Mouse (Mus musculus) v-Abl transformed pro-B cells (cell line): Measurements from ENCODE around the gene Ndrg2.

Experiments
- in situ Hi-C, 2 experiments: fragments of 400-800 bp; cut with MboI; formaldehyde crosslinking; loops; one replicate each; pipeline ENCODE4 v1.15.1; 2025; ENCODE audit not compliant: unreplicated experiment in 2 of 2

The Ndrg2 gene

DNA sequence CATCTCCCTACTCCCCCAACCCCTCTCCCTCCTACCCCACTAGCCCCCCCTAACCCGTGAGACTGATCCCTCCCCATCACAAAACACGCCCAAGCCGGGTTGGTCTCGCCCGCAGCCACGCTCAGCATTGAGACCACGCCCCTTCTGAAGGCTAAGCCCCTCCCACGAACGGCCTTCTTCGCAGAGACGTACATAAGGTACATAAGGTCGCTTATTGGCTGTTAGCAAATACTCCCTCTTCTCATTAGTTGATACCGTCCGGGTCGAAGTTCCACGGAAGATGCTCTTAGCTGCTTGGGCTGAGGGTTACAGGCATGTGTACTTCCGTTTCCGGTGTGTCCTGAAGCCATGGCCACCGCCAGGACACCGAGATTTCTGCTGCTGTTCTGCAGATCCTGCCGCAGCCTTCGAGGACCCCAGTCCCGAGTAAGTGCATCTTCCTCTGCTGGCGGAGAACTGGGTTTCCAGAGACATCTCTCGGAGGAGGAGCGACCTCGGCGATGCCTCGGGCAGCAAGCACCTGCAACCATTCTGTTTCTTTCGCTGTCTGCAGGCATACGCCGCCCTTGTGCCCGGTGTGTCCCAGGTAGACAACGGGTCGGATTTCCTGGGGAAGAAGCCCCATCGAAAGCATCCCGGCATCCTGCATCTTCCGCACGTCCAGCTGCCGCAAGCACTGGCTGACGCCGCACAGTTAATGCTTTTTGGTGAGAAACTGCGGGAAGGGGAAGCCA, 29.2 kb downstream of the Ndrg2 start, which contains the start of gene Mettl17:
Gene Mettl17 (plus strand): TSS at position 245 of the 734 bp plus-strand sequence.
- in situ Hi-C loops = loop anchor here in 1 of 2 experiments (25.0 kb wide), 1 partner anchor 1097 kb away; the partner anchor contains the start of gene Ttc5

DNA sequence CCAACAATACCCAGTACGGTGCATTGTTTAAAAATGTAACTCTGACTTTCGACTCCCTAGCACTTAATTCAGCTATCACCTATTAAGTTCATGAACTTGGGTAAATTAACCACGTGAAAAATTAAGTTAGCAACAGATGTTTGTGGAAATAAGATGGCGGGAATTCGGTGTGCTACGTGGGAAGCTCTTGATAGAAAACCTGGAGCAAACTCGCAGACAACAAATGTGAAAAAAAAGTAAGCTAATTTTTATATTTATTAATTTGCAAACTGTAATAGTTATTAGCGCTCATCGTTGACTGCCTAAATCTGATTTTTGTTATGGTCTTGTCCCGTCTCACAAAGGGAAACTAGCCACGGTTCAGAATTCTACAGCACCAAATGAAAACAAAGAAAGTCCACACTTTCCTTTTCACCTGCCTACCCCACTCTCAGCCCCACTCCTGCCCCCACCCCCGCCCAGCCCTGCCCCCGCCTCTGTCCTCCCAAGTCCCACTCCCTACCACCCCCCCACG, 29.9 kb downstream of the Ndrg2 start:
- in situ Hi-C loops = loop anchor here in 1 of 2 experiments (25.0 kb wide), 1 partner anchor 1097 kb away; the partner anchor contains the start of gene Ttc5

DNA sequence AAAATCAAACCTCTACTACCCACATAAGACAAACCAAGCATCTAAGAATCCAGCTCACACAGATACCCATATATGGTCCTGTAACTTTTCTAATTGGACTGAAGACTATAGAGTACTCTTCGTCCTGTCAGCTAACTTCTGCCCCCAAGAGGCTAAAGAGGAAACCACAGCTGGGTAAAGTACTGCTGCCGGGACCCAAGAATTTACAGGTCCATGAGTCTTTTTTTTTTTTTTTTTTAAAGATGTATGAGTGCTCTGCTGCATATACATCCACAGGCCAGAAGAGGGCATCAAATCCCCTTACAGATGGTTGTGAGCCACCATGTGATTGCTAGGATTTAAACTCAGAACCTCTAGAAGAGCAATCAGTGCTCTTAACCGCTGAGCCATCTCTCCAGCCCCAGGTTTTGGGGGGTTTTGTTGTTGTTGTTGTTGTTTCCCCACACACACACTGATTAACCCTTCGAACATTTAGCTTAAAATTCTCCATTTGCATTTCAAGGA, 30.4 kb downstream of the Ndrg2 start:
- in situ Hi-C loops = loop anchor here in 1 of 2 experiments (25.0 kb wide), 1 partner anchor 1096 kb away; the partner anchor contains the start of gene Ttc5

DNA sequence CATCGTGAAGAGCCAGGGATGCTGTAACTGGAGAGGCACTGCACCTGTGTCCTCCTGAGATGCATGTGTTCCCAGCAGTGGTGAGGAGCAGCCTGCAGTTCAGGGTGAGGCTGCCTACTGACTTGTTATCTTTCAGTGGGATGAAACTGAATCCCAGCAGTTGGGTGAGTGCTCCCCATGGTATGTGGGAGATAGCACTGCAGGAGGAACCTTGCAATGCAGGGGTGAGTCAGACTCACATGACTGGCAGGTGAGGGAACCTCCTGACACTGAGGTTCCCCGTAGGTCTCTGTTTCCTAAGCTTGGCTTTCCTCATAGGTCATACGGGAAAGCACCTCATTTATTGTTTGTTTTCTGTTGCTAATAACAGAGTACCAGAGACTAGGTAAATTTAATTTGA, 36.4 kb downstream of the Ndrg2 start:
- in situ Hi-C loops = loop anchor here in 1 of 2 experiments (25.0 kb wide), 1 partner anchor 1090 kb away; the partner anchor contains the start of gene Ttc5

DNA sequence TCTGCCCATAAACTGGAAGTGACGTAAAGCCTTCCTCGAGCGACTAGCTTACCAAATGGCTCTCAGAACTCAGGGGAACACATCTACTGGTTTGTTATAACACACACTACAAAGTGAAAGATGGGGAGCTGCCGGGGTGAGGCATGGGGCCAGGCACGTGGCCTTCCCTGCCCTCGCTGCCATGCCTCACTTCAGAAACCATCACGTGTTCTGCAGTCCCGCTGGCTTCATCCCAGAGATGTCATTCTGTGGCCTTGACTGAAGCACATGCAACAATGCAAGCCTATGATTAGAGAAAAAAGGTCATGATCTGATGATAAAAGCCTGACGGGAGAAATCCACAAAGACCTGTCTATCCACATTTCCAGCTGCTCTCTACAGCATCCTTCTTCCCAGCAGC, 42.2 kb downstream of the Ndrg2 start:
- in situ Hi-C loops = loop anchor here (25.0 kb wide), 3 partner anchors 109 to 2009 kb away; partner anchors contain the start of genes Ang4 (in 1 of the 2), Eddm3b (in 1 of the 2) and Rnase6 (in 1 of the 2)

DNA sequence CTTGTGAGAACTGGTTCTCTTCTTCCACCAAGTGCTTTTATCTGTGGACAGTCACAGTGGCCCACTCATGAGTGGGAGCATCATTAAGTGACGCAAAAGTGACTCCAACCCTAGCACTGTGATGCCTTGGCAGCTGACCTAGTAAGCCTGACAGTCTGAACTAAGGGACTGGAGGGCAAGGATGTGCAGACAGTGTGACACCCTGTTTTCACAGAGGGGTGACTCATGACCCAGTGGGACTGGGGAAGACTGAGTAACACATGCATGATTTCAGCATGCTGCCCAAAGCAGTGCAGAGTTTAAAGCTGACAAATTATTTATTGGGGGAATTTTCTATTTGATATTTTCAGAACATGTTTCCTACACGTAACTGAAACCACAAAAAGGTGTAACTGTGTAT, 43.2 kb downstream of the Ndrg2 start:
- in situ Hi-C loops = loop anchor here (25.0 kb wide), 3 partner anchors 108 to 2008 kb away; partner anchors contain the start of genes Ang4 (in 1 of the 2), Eddm3b (in 1 of the 2) and Rnase6 (in 1 of the 2)

DNA sequence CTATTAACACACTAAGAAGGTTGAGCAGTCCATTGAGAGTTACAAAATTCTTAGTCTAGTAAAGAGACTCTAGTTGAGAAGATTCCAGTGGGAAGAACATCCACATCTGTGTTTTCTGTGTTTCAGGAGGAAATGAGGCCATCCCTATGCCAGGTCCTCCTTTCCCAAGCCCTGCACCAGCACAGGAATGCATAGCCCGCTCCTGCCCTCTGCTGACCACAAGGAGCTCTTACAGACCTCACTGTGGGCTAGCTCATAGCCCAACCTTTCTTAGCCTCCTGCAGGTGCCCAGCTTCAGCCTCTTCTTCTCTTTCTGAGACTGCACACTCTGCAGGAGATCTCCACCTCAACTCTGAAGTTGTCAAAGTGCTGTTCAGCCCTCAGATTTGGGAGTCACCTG, 50.4 kb downstream of the Ndrg2 start:
- in situ Hi-C loops = loop anchor here (25.0 kb wide), 3 partner anchors 101 to 2001 kb away; partner anchors contain the start of genes Ang4 (in 1 of the 2), Eddm3b (in 1 of the 2) and Rnase6 (in 1 of the 2)

DNA sequence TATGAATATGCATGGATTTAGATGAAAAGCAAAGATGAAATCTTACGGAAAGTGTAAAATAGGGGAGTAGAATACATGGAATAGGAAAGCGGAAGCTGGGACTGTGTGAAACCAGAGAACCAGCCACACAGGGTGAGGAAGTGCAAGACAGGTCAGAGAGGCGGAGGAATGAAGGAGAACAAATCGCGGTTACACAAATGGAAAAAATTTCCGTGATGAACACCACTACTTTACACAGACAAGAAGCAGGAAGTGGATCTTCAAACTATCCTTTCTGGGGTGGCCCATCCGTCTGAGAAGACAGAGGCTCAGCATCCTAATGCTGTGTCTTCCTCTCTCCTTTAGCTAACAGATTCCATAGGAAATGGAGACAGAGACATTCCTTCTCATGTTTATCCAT, 58.7 kb downstream of the Ndrg2 start:
- in situ Hi-C loops = loop anchor here (5.0 to 25.0 kb wide), 4 partner anchors 83 to 1993 kb away; partner anchors contain the start of genes Ang4 (in 2 of the 2), Eddm3b (in 1 of the 2) and Rnase6 (in 1 of the 2)
